Mouse (Mus musculus) limb, embryonic 14.5 days (tissue): Measurements from ENCODE around the gene Cyb5r3. TPM values are rescaled to one million over a fixed set of nuclear protein-coding genes. Genes with fewer than 3 reads are reported as not detected.

Source experiments
- ATAC-seq: fragments of 200-750 bp; cut with Nextera tagmentation; 2 replicates; pipeline ENCODE4 v1.8.0; 2017; ENCODE audit warnings: low read depth, moderate number of reproducible peaks, moderate TSS enrichment; ENCODE audit not compliant: low FRiP score
- DNase-seq: peaks from one replicate; pipeline ENCODE4 v3.0.0-alpha.2; 2015; ENCODE audit warnings: low spot score
- H3K27ac ChIP-seq: fragments of 300-500 bp; sonication (generic); replicated peaks from 2 replicates; pipeline ENCODE4 v1.5.1; 2014; ENCODE audit warnings: low read depth, mild to moderate bottlenecking, low read length, moderate library complexity, mixed read lengths
- H3K27me3 ChIP-seq: fragments of 300-500 bp; sonication (generic); 2 replicates; pipeline ENCODE4 v1.6.1; 2014; ENCODE audit warnings: low read length, mixed read lengths; ENCODE audit not compliant: control insufficient read depth, insufficient read depth
- H3K36me3 ChIP-seq: fragments of 300-500 bp; sonication (generic); 2 replicates; pipeline ENCODE4 v1.6.1; 2014; ENCODE audit warnings: mild to moderate bottlenecking, low read length, moderate library complexity, mixed read lengths; ENCODE audit not compliant: control insufficient read depth, insufficient read depth
- H3K4me1 ChIP-seq: fragments of 300-500 bp; sonication (generic); 2 replicates; pipeline ENCODE4 v1.6.1; 2014; ENCODE audit warnings: antibody characterized with exemption, low read length, mixed read lengths; ENCODE audit not compliant: control insufficient read depth, insufficient read depth
- H3K4me2 ChIP-seq: fragments of 300-500 bp; sonication (generic); replicated peaks from 2 replicates; pipeline ENCODE4 v1.6.1; 2014; ENCODE audit warnings: low read depth, mild to moderate bottlenecking, low read length, moderate library complexity; ENCODE audit not compliant: severe bottlenecking
- H3K4me3 ChIP-seq: fragments of 300-500 bp; sonication (generic); replicated peaks from 2 replicates; pipeline ENCODE4 v1.5.1; 2014; ENCODE audit warnings: low read length
- H3K9ac ChIP-seq: fragments of 300-500 bp; sonication (generic); 2 replicates; pipeline ENCODE4 v1.6.1; 2014; ENCODE audit warnings: mild to moderate bottlenecking, low read depth, low read length, moderate library complexity; ENCODE audit not compliant: severe bottlenecking
- H3K9me3 ChIP-seq: fragments of 300-500 bp; sonication (generic); 2 replicates; pipeline ENCODE4 v1.6.1; 2016; ENCODE audit warnings: low read length; ENCODE audit not compliant: control insufficient read depth
- POLR2A ChIP-seq: fragments of 200-500 bp; IDR thresholded peaks from 2 replicates; pipeline ENCODE4 v1.8.0; 2012; ENCODE audit warnings: inconsistent platforms, mild to moderate bottlenecking, moderate library complexity, borderline replicate concordance; ENCODE audit not compliant: insufficient read depth, insufficient read length; ENCODE audit errors: extremely low read depth
- WGBS: fragments of 180-500 bp; shearing (Covaris S2); extraction: QIAGEN DNeasy Blood & Tissue Kit; methylation state at CpG from one replicate; pipeline ENCODE4 v1.1.7; 2014; 5-methylcytosine and 5-hydroxymethylcytosine counted together
- polyA plus RNA-seq, 2 experiments: library from polyadenylated mRNA; depleted of rRNA in 1 of 2; stranded (reverse) in 1 of 2; unstranded in 1 of 2; fragments of >200 nt; fragmentation: Nextera tagmentation in 1 of 2; extraction: Ambion mirVana in 1 of 2; gene quantifications; 2 replicates each; pipeline versions ENCODE4 v1.2.1 to v1.2.3; 2012 to 2014

The Cyb5r3 gene
- polyA plus RNA-seq, 2 experiments = 73.3 to 136 TPM

GRCm38 (mm10) chr15:83193413-83193812, 21.0 kb upstream of the Cyb5r3 start:
- ATAC-seq (no peak), DNase-seq (no peak)
- Histone ChIP-seq H3K4me1 (no peaks in the 10 kb centered on the region), H3K27me3 (no peaks in the 10 kb centered on the region), H3K9ac (no peak overlapping the region), H3K27ac (no peak overlapping the region), H3K36me3 (no peaks in the 10 kb centered on the region), H3K4me2 (no peak overlapping the region), H3K4me3 (no peak overlapping the region), H3K9me3 (no peaks in the 10 kb centered on the region)
- no peak for TF ChIP-seq POLR2A
- 86% methylated on average over 4 of the region's 4 CpGs for WGBS

- H3K27ac ChIP-seq = no peak overlapping the region
- no peaks in the 10 kb centered on the region for H3K4me1 ChIP-seq
- DNase-seq (peak; percentile 32), ATAC-seq (no peak)
- no peak for TF ChIP-seq POLR2A
- no peak overlapping the region for H3K4me3 ChIP-seq
- H3K4me2 ChIP-seq = no peak overlapping the region
- no peaks in the 10 kb centered on the region for H3K36me3 ChIP-seq
- no peaks in the 10 kb centered on the region for H3K9me3 ChIP-seq
- WGBS = 65% methylated on average over 5 of the region's 5 CpGs
- H3K27me3 ChIP-seq = no peaks in the 10 kb centered on the region
- no peak overlapping the region for H3K9ac ChIP-seq
Observed at GRCm38 (mm10) chr15:83182351-83182750, 10.0 kb upstream of the Cyb5r3 start.

GRCm38 (mm10) chr15:83181800-83182330, 9.5 kb upstream of the Cyb5r3 start:
- 72% methylated on average over 4 of the region's 4 CpGs for WGBS
- no peaks in the 10 kb centered on the region for H3K36me3 ChIP-seq
- no peak overlapping the region for H3K4me2 ChIP-seq
- no peak for DNase-seq
- no peak for TF ChIP-seq POLR2A
- H3K9ac ChIP-seq = no peak overlapping the region
- H3K4me1 ChIP-seq = no peaks in the 10 kb centered on the region
- H3K27ac ChIP-seq = no peak overlapping the region
- H3K27me3 ChIP-seq = no peaks in the 10 kb centered on the region
- H3K4me3 ChIP-seq = no peak overlapping the region
- no peak for ATAC-seq
- no peaks in the 10 kb centered on the region for H3K9me3 ChIP-seq

- no peak overlapping the region for H3K4me2 ChIP-seq
- H3K27ac ChIP-seq = no peak overlapping the region
- H3K9me3 ChIP-seq = no peaks in the 10 kb centered on the region
- no peak for DNase-seq
- H3K4me3 ChIP-seq = no peak overlapping the region
- no peaks in the 10 kb centered on the region for H3K36me3 ChIP-seq
- TF ChIP-seq POLR2A = no peak
- no peaks in the 10 kb centered on the region for H3K27me3 ChIP-seq
- no peak for ATAC-seq
- no peak overlapping the region for H3K9ac ChIP-seq
- H3K4me1 ChIP-seq = no peaks in the 10 kb centered on the region
- WGBS = 82% methylated on average over 6 of the region's 6 CpGs
Observed at GRCm38 (mm10) chr15:83180004-83180403, 7.6 kb upstream of the Cyb5r3 start.

GRCm38 (mm10) chr15:83176653-83177052, 4.3 kb upstream of the Cyb5r3 start:
- Histone ChIP-seq H3K27me3 (no peaks in the 10 kb centered on the region), H3K27ac (no peak overlapping the region), H3K9me3 (no peaks in the 10 kb centered on the region), H3K4me3 (no peak overlapping the region), H3K36me3 (no peaks in the 10 kb centered on the region), H3K4me2 (no peak overlapping the region), H3K9ac (no peak overlapping the region), H3K4me1 (peaks cover 3% of the 10 kb centered on the region; the same call in 1 of the 2 replicates)
- ATAC-seq (no peak), DNase-seq (no peak)
- TF ChIP-seq POLR2A = no peak
- WGBS = 83% methylated on average over 4 of the region's 4 CpGs
